Mouse (Mus musculus) spleen, adult 2 months (tissue): Measurements from ENCODE around the gene Vmn1r21.

Experiments used
- CTCF ChIP-seq: fragments of 200-500 bp; IDR thresholded peaks from 2 replicates; pipeline ENCODE4 v1.5.1; 2011; ENCODE audit warnings: mild to moderate bottlenecking, inconsistent platforms; ENCODE audit not compliant: insufficient read depth, insufficient read length, insufficient replicate concordance; ENCODE audit errors: extremely low read depth
- POLR2A ChIP-seq: fragments of 200-500 bp; IDR thresholded peaks from 2 replicates; pipeline ENCODE4 v1.6.1; 2011; ENCODE audit warnings: low read depth, low read length, inconsistent platforms

GRCm38 (mm10) chr6:57839693-57840408, 10.3 kb downstream of the Vmn1r21 start:
- TF ChIP-seq POLR2A (no peak), CTCF (no peak)
